Mouse (Mus musculus): ENCODE measurements around the gene Zfyve28.

DNA sequence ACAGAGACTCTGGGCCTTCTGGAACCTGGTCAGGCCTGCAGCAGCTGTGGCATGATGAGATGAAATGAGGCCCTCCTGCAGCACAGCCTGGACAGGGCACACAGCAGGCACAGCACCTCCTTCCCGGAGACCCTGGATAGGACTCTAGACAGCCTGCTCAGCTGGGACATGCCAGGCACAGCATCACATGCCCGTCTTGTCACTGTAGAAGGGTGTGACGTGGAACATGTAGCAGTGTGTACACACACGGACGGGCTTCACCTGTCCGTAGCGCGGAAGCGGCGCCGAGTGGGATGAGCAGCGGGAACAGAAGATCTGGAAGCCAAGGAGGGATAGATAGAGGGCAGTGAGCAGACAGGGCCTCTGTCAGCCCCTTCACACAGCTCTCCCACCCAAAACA is 92.5 kb downstream of the Zfyve28 start:
- TF ChIP-seq CTCF (IDR thresholded peaks at IDR 0.05; ENCODE audit: low read depth) (no peak), EP300 (optimal IDR thresholded peaks at IDR 0.05) (no peak)
